Mouse (Mus musculus) midbrain, embryonic 16.5 days (tissue): ENCODE results near the gene Fut1. TPM values are rescaled to one million over a fixed set of nuclear protein-coding genes. Genes with fewer than 3 reads are reported as not detected.
"Not testable (repeated sequence)": the region's sequence is repeated elsewhere in the genome, so short reads cannot be mapped to it uniquely, and the experiment has no call there.

ENCODE experiments used
- ATAC-seq: fragments of 200-750 bp; cut with Nextera tagmentation; 2 replicates; pipeline ENCODE4 v1.8.0; 2017; ENCODE audit warnings: moderate TSS enrichment
- H3K27ac ChIP-seq: fragments of 300-500 bp; sonication (generic); 2 replicates; pipeline ENCODE4 v1.5.1; 2014; ENCODE audit warnings: mild to moderate bottlenecking, low read length, mixed read lengths
- H3K27me3 ChIP-seq: fragments of 300-500 bp; sonication (generic); 2 replicates; pipeline ENCODE4 v1.6.1; 2014; ENCODE audit warnings: low read depth, low read length, mixed read lengths; ENCODE audit not compliant: control insufficient read depth, insufficient read depth
- H3K36me3 ChIP-seq: fragments of 300-500 bp; sonication (generic); 2 replicates; pipeline ENCODE4 v1.6.1; 2014; ENCODE audit warnings: mild to moderate bottlenecking, low read length, moderate library complexity, mixed read lengths; ENCODE audit not compliant: control insufficient read depth, insufficient read depth
- H3K4me1 ChIP-seq: fragments of 300-500 bp; sonication (generic); 2 replicates; pipeline ENCODE4 v1.6.1; 2014; ENCODE audit warnings: mild to moderate bottlenecking, low read length, mixed read lengths; ENCODE audit not compliant: control insufficient read depth, insufficient read depth
- H3K4me2 ChIP-seq: fragments of 300-500 bp; sonication (generic); 2 replicates; pipeline ENCODE4 v1.6.1; 2014; ENCODE audit warnings: mild to moderate bottlenecking, low read length, mixed read lengths
- H3K4me3 ChIP-seq: fragments of 300-500 bp; sonication (generic); 2 replicates; pipeline ENCODE4 v1.5.1; 2014; ENCODE audit warnings: low read depth, mild to moderate bottlenecking, low read length, moderate library complexity, mixed read lengths
- H3K9ac ChIP-seq: fragments of 300-500 bp; sonication (generic); 2 replicates; pipeline ENCODE4 v1.6.1; 2014; ENCODE audit warnings: low read depth, low read length, mixed read lengths
- H3K9me3 ChIP-seq: fragments of 300-500 bp; sonication (generic); replicated peaks from 2 replicates; pipeline ENCODE4 v1.6.1; 2014; ENCODE audit warnings: mild to moderate bottlenecking, low read length, mixed read lengths; ENCODE audit not compliant: control insufficient read depth, poor library complexity, severe bottlenecking
- WGBS: fragments of 180-500 bp; shearing (Covaris S2); extraction: QIAGEN DNeasy Blood & Tissue Kit; methylation state at CpG from one replicate; pipeline ENCODE4 v1.1.7; 2014; 5-methylcytosine and 5-hydroxymethylcytosine counted together
- polyA plus RNA-seq: library from polyadenylated mRNA; unstranded; fragments of >200 nt; fragmentation: Nextera tagmentation; extraction: Ambion mirVana; gene quantifications from 2 replicates; pipeline ENCODE4 v1.2.1, GENCODE M21; 2015

Fut1 gene
- polyA plus RNA-seq, 1 experiment from 2014 or later: not detected

- no peaks in the 10 kb centered on the region for H3K36me3 ChIP-seq
- no peak overlapping the region for H3K4me3 ChIP-seq
- H3K9me3 ChIP-seq: no peaks in the 10 kb centered on the region
- H3K4me1 ChIP-seq: peaks cover 9% of the 10 kb centered on the region; the same call in 1 of the 2 replicates
- no peaks in the 10 kb centered on the region for H3K27me3 ChIP-seq
- H3K9ac ChIP-seq: no peak overlapping the region
- 82% methylated on average over 8 of the region's 8 CpGs for WGBS
- H3K4me2 ChIP-seq: no peak overlapping the region
- no peak for ATAC-seq
- no peak overlapping the region for H3K27ac ChIP-seq
Observed at GRCm38 (mm10) chr7:45649351-45649750, 32.3 kb downstream of the Fut1 start.

- not testable (repeated sequence) for H3K27me3 ChIP-seq, H3K4me1 ChIP-seq, H3K36me3 ChIP-seq, H3K27ac ChIP-seq, H3K4me2 ChIP-seq, H3K9me3 ChIP-seq, H3K9ac ChIP-seq, H3K4me3 ChIP-seq, ATAC-seq
- 93% methylated on average over 19 of the region's 20 CpGs for WGBS
Observed at GRCm38 (mm10) chr7:45650484-45650883, 33.4 kb downstream of the Fut1 start.

- Histone ChIP-seq H3K27me3 (no peaks in the 10 kb centered on the region), H3K4me3 (no peak overlapping the region), H3K27ac (no peak overlapping the region), H3K4me2 (peak overlapping the region; percentile 26), H3K9ac (no peak overlapping the region), H3K4me1 (peaks cover 6% of the 10 kb centered on the region; the same call in 1 of the 2 replicates), H3K36me3 (no peaks in the 10 kb centered on the region), H3K9me3 (no peaks in the 10 kb centered on the region)
- ATAC-seq: 0 out of 2 replicates have a peak, but pooled peaks have one; percentile 51
- 27% methylated on average over 17 of the region's 17 CpGs for WGBS
Observed at GRCm38 (mm10) chr7:45654424-45655047, 37.4 kb downstream of the Fut1 start.

GRCm38 (mm10) chr7:45660746-45661478 lies 43.8 kb downstream of the Fut1 start:
- Histone ChIP-seq H3K9me3 (no peaks in the 10 kb centered on the region), H3K4me2 (no peak overlapping the region), H3K27me3 (no peaks in the 10 kb centered on the region), H3K36me3 (no peaks in the 10 kb centered on the region), H3K27ac (no peak overlapping the region), H3K4me3 (no peak overlapping the region), H3K4me1 (no peaks in the 10 kb centered on the region), H3K9ac (no peak overlapping the region)
- 81% methylated on average over 11 of the region's 11 CpGs for WGBS
- no peak for ATAC-seq

- not testable (repeated sequence) for H3K4me1 ChIP-seq, H3K9ac ChIP-seq, ATAC-seq, H3K27me3 ChIP-seq, H3K4me3 ChIP-seq, H3K9me3 ChIP-seq, H3K27ac ChIP-seq, H3K4me2 ChIP-seq, H3K36me3 ChIP-seq
- WGBS: 93% methylated on average over 5 of the region's 6 CpGs
Observed at GRCm38 (mm10) chr7:45661702-45662101, 44.6 kb downstream of the Fut1 start.

- no peaks in the 10 kb centered on the region for H3K9me3 ChIP-seq
- H3K4me1 ChIP-seq: no peaks in the 10 kb centered on the region
- H3K36me3 ChIP-seq: no peaks in the 10 kb centered on the region
- H3K4me3 ChIP-seq: no peak overlapping the region
- H3K27me3 ChIP-seq: no peaks in the 10 kb centered on the region
- H3K4me2 ChIP-seq: no peak overlapping the region
- ATAC-seq: no peak
- H3K27ac ChIP-seq: no peak overlapping the region
- 66% methylated on average over 13 of the region's 13 CpGs for WGBS
- H3K9ac ChIP-seq: no peak overlapping the region
Observed at GRCm38 (mm10) chr7:45665303-45666138, 48.4 kb downstream of the Fut1 start.

GRCm38 (mm10) chr7:45666161-45666560 lies 49.1 kb downstream of the Fut1 start, which contains the start of gene Fut2:
Fut2 (minus strand) TSS chr7:45666394.
- Histone ChIP-seq H3K27me3 (no peaks in the 10 kb centered on the region), H3K4me3 (no peak within 1 kb of the TSS), H3K27ac (no peak within 1 kb of the TSS), H3K9me3 (no peaks in the 10 kb centered on the region), H3K4me2 (no peak within 1 kb of the TSS), H3K4me1 (no peaks in the 10 kb centered on the region), H3K9ac (no peak within 1 kb of the TSS), H3K36me3 (no peaks in the 10 kb centered on the region)
- no peak for ATAC-seq
- 81% methylated on average over 7 of the region's 7 CpGs for WGBS

- H3K9ac ChIP-seq: no peak overlapping the region
- no peaks in the 10 kb centered on the region for H3K4me1 ChIP-seq
- no peaks in the 10 kb centered on the region for H3K9me3 ChIP-seq
- H3K4me2 ChIP-seq: no peak overlapping the region
- ATAC-seq: no peak
- no peak overlapping the region for H3K27ac ChIP-seq
- H3K36me3 ChIP-seq: no peaks in the 10 kb centered on the region
- H3K4me3 ChIP-seq: no peak overlapping the region
- WGBS: 74% methylated on average over 14 of the region's 14 CpGs
- no peaks in the 10 kb centered on the region for H3K27me3 ChIP-seq
Observed at GRCm38 (mm10) chr7:45667761-45668160, 50.7 kb downstream of the Fut1 start.
